Mouse (Mus musculus) myocyte (in vitro differentiated cells): Measurements from ENCODE around the gene Chst8.

Experiments used
- MAX ChIP-seq: IDR thresholded peaks from one replicate; pipeline ENCODE4 v1.6.1; 2011; ENCODE audit warnings: low read depth, mild to moderate bottlenecking, control low read depth
- MYOD1 ChIP-seq, 3 experiments: IDR thresholded peaks; one replicate each; pipeline ENCODE4 v1.6.1; 2011; ENCODE audit warnings: control low read depth in 2 of 3, low read depth in 2 of 3, mild to moderate bottlenecking in 2 of 3, moderate library complexity in 1 of 3; ENCODE audit not compliant: insufficient read length in 2 of 3, control insufficient read depth in 1 of 3
- MYOG ChIP-seq, 3 experiments: IDR thresholded peaks; one replicate each; pipeline ENCODE4 v1.6.1; 2011; ENCODE audit warnings: control low read depth in 2 of 3, low read depth in 2 of 3, mild to moderate bottlenecking in 2 of 3; ENCODE audit not compliant: insufficient read length in 2 of 3, control insufficient read depth in 1 of 3, insufficient read depth in 1 of 3
- POLR2A ChIP-seq: IDR thresholded peaks from one replicate; pipeline ENCODE4 v1.6.1; 2011; ENCODE audit warnings: low read depth, mild to moderate bottlenecking, control low read depth, moderate library complexity; ENCODE audit not compliant: insufficient read length
- POLR2AphosphoS2 ChIP-seq: IDR thresholded peaks from one replicate; pipeline ENCODE4 v1.6.1; 2011; ENCODE audit warnings: low read depth, control low read depth; ENCODE audit not compliant: insufficient read length
- TCF3 ChIP-seq: IDR thresholded peaks from one replicate; pipeline ENCODE4 v1.6.1; 2011; ENCODE audit warnings: low read depth, control low read depth; ENCODE audit not compliant: insufficient read length

DNA sequence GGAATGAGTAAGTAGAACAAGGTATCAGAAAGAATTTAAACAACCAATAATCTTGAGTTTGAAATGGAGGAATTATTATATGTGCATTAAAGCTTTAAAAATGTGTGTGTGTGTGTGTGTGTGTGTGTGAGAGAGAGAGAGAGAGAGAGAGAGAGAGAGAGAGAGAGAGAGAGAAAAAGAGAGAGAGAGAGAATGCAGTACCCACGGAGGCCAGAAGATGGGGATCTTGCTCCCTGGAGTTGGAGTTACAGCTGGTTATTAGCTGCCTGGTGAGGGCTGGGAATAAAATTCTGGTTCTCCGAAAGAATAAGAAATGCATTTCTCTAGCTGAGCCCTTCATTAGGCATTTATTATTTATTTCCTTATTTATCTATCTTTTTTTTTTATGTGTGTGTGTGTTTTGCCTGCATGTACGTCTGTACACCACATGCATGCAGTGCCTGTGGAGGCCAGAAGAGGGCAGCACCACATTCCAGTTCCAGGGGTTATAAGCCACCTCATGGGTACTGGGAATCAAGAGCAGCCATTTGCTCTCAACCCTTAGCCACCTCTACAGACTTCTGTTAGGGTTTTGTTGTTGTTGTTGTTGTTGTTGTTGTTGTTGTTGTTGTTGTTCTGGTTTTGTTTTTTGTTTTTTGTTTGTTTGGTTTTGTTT lies 13.9 kb upstream of the Chst8 start:
- TF ChIP-seq MAX (no peak), MYOD1 (IDR thresholded peaks at IDR 0.05; ENCODE audit: control insufficient read depth in 1 of 3, insufficient read length in 2 of 3, low read depth in 2 of 3) (no peak), POLR2A (no peak), MYOG (IDR thresholded peaks at IDR 0.05; ENCODE audit: control insufficient read depth in 1 of 3, insufficient read depth in 1 of 3, insufficient read length in 2 of 3, low read depth in 2 of 3) (no peak), POLR2AphosphoS2 (no peak), TCF3 (no peak)
